Mouse (Mus musculus) embryo, embryonic 11.5 days (tissue): ENCODE measurements around the gene Ift80.
"Not testable (repeated sequence)": the region's sequence is repeated elsewhere in the genome, so short reads cannot be mapped to it uniquely, and the experiment has no call there.

ENCODE experiments used
- DNase-seq: peaks from one replicate; pipeline ENCODE4 v3.0.0-alpha.2; 2012; ENCODE audit warnings: low read depth, low spot score

Gene Ift80

GRCm38 (mm10) chr3:68986550-68986949, 17.8 kb downstream of the Ift80 start:
- DNase-seq: no peak

GRCm38 (mm10) chr3:68980898-68981297, 23.5 kb downstream of the Ift80 start:
- no peak for DNase-seq

- DNase-seq: no peak
These were observed 25.2 kb downstream of the Ift80 start for GRCm38 (mm10) chr3:68979187-68979586.

- no peak for DNase-seq
These were observed 26.7 kb downstream of the Ift80 start for GRCm38 (mm10) chr3:68977696-68978095.

- no peak for DNase-seq
These were observed 28.6 kb downstream of the Ift80 start for GRCm38 (mm10) chr3:68975533-68976490.

- no peak for DNase-seq
These were observed 29.5 kb downstream of the Ift80 start for GRCm38 (mm10) chr3:68974639-68975532.

GRCm38 (mm10) chr3:68973574-68973973, 30.8 kb downstream of the Ift80 start:
- DNase-seq: no peak

- DNase-seq: no peak
These were observed 35.2 kb downstream of the Ift80 start for GRCm38 (mm10) chr3:68969091-68969590.

- DNase-seq: no peak
These were observed 37.0 kb downstream of the Ift80 start for GRCm38 (mm10) chr3:68967404-68967803.

GRCm38 (mm10) chr3:68966527-68967285, 37.7 kb downstream of the Ift80 start:
- DNase-seq: no peak

GRCm38 (mm10) chr3:68964682-68965081, 39.7 kb downstream of the Ift80 start:
- DNase-seq: no peak

- no peak for DNase-seq
These were observed 47.0 kb downstream of the Ift80 start for GRCm38 (mm10) chr3:68957413-68957812.

- no peak for DNase-seq
These were observed 47.9 kb downstream of the Ift80 start for GRCm38 (mm10) chr3:68956454-68956853.

GRCm38 (mm10) chr3:68954487-68954886, 49.9 kb downstream of the Ift80 start:
- peak; percentile 31 for DNase-seq

GRCm38 (mm10) chr3:68952707-68953106, 51.7 kb downstream of the Ift80 start:
- DNase-seq: no peak

- DNase-seq: not testable (repeated sequence)
These were observed 52.4 kb downstream of the Ift80 start for GRCm38 (mm10) chr3:68951971-68952370.

GRCm38 (mm10) chr3:68949381-68949780, 55.0 kb downstream of the Ift80 start:
- DNase-seq: no peak

GRCm38 (mm10) chr3:68948918-68949317, 55.5 kb downstream of the Ift80 start:
- no peak for DNase-seq

- no peak for DNase-seq
These were observed 62.5 kb downstream of the Ift80 start for GRCm38 (mm10) chr3:68941867-68942266.

GRCm38 (mm10) chr3:68940311-68940710, 64.1 kb downstream of the Ift80 start:
- DNase-seq: no peak

- DNase-seq: no peak
These were observed 65.1 kb downstream of the Ift80 start for GRCm38 (mm10) chr3:68939312-68939711.
